Mouse (Mus musculus): ENCODE measurements around the gene Ust. TPM values are rescaled to one million over a fixed set of nuclear protein-coding genes. Genes with fewer than 3 reads are reported as not detected.
"Not testable (repeated sequence)": the region's sequence is repeated elsewhere in the genome, so short reads cannot be mapped to it uniquely, and the experiment has no call there.

Ust gene
- polyA plus RNA-seq (2015; fragmentation: Nextera tagmentation; extraction: Ambion mirVana): 7.9 and 8.5 TPM in 2 replicates

DNA sequence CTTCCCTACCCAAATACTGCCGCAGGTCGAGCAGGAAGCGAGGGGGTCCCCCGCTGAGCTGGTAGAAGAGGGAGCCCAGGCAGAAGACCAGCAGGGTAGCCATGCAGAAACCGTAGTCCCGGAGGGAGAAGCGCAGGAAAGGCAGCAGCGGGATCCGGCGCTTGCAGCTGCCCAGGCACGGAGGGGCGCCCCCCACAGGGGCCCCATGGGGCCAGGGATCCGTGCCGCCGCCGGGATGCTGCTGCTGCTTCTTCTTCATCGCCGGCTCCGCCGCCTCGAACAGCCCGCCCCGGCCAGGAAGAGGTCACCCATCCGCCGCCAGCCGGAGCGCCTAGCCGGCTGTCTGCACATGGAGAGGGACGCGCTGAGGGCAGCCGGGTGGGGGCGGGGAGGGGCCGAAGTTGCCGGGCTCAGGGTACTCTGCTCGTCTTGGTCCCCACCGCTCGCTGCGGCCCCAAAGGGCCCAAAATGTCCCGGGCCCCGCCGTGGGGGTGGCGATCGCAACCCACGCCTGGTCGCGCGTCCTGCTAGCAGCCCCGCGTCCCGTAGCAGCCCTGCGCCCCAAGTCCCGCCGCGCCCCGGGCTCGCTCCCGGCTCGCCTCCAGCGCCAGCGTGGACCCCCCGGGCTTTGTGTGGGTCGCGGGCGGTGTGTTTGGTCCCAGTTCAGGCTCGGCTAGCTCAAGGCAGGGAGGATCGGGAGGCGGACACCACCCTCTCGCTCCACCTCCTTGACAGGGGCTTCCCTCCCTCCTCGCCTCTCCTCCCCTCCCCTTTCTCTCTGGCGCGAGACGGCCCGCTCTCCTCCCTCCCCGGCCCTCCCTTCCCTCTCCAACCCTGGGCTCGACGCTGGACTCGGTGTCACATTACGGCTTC is at the start of gene Ust:
TSS of gene Ust (minus strand) at position 685 of the 873 bp plus-strand sequence.
- Histone ChIP-seq H3K4me3 (peak within 1 kb of the TSS; percentile 79), H3K27ac (peak within 1 kb of the TSS; percentile 78), H3K27me3 (peaks cover 7% of the 10 kb centered on the region; the same call in 1 of the 2 replicates), H3K4me2 (peak within 1 kb of the TSS; percentile 93), H3K9me3 (no peaks in the 10 kb centered on the region), H3K36me3 (no peaks in the 10 kb centered on the region), H3K9ac (peak within 1 kb of the TSS; percentile 83), H3K4me1 (peaks cover 30% of the 10 kb centered on the region)
- peak; percentile 93 for ATAC-seq (ENCODE audit: insufficient number of reproducible peaks, insufficient read depth, low FRiP score, low TSS enrichment, low read depth)
- under 1% methylated on average over 73 of the region's 78 CpGs for WGBS

DNA sequence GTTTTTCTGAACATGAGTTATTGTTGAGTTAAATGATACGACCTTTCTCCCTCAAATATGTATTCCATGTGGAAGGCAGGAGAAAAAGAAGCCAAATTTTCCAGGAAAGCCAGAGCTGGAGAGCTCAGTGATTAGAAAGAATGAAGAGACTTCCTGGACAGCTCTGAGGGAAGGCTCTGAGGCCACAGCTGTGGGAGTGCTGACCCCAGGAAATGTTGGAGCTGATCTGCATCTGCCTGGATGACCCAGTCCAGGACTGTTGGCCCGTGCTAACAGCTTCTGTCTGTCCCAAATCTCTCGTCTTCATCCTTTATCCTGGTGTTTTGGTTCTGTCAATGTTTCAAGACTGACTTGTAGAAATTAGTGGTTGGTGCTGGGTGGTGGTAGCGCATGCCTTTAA is 42.7 kb upstream of the Ust start:
- Histone ChIP-seq H3K4me2 (no peak overlapping the region), H3K4me3 (no peak overlapping the region), H3K27ac (no peak overlapping the region), H3K36me3 (no peaks in the 10 kb centered on the region), H3K4me1 (0 out of 2 replicates have a peak, but pooled peaks cover 3% of the 10 kb centered on the region), H3K9ac (no peak overlapping the region), H3K27me3 (no peaks in the 10 kb centered on the region), H3K9me3 (0 out of 2 replicates have a peak, but pooled peaks cover 3% of the 10 kb centered on the region)
- no peak for ATAC-seq (ENCODE audit: insufficient number of reproducible peaks, insufficient read depth, low FRiP score, low TSS enrichment, low read depth)
- 79% methylated on average over 4 of the region's 4 CpGs for WGBS

DNA sequence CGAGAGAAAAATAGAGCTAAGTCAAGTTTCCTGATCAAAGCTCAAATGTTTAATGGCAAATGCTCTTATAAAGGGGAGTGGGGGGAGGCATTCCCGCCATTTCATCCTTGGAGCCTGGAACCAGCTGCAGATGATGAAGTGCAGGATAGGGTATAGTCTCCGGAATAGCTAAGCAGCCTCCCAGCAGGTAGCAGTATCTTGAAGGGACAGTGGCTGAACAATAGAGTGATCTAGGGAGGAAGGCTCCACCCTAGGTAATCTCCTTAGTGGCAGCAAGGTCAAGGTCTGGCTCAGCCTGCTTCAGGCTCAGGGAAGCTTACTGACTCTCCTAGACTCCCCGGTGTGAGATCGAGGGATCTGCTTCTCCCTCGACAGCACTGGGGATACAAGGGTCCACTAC is 40.9 kb upstream of the Ust start:
- not testable (repeated sequence) for H3K27me3 ChIP-seq; H3K4me2 ChIP-seq; H3K4me3 ChIP-seq; H3K4me1 ChIP-seq; H3K27ac ChIP-seq; H3K36me3 ChIP-seq; ATAC-seq (ENCODE audit: insufficient number of reproducible peaks, insufficient read depth, low FRiP score, low TSS enrichment, low read depth); H3K9ac ChIP-seq; H3K9me3 ChIP-seq
- 64% methylated on average over 6 of the region's 6 CpGs for WGBS

DNA sequence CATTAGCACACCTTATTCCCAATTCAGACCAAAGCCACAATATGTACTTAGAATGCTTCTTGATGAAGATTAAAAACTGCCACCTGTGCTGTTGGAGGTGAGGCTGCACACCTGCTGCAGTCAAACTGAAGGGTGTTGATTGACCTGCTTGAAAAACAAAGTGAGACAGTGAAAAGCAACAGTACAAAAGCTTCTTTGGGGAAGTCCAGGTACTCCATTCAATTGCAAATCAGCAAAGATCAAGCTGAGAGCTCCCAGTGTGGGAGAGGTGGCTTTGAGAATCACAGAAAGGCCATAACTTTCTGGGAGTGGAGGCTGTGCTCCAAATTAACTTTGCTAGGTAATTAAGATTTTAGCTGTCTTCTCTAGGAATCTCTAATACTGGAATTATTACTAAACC is 33.6 kb upstream of the Ust start:
- peaks cover 14% of the 10 kb centered on the region; the same call in 1 of the 2 replicates for H3K9me3 ChIP-seq
- H3K4me2 ChIP-seq; H3K4me3 ChIP-seq; H3K27ac ChIP-seq; H3K36me3 ChIP-seq; H3K4me1 ChIP-seq; ATAC-seq (ENCODE audit: insufficient number of reproducible peaks, insufficient read depth, low FRiP score, low TSS enrichment, low read depth); H3K27me3 ChIP-seq; H3K9ac ChIP-seq: not testable (repeated sequence)

DNA sequence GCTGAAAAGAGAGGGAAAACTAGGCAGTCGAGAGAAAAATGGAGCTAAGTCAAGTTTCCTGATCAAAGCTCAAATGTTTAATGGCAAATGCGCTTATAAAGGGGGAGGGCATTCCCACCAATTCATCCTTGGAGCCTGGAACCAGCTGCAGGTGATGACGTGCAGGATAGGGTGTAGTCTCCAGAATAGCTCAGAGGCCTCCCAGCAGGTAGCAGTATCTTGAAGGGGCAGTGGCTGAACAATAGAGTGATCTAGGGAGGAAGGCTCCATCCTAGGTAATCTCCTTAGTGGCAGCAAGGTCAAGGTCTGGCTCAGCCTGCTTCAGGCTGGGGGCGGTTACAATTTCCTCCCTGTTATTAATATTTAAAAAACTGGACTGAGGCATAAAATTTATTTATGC is 33.0 kb upstream of the Ust start:
- not testable (repeated sequence) for H3K4me3 ChIP-seq
- WGBS: 90% methylated on average over 4 of the region's 4 CpGs

DNA sequence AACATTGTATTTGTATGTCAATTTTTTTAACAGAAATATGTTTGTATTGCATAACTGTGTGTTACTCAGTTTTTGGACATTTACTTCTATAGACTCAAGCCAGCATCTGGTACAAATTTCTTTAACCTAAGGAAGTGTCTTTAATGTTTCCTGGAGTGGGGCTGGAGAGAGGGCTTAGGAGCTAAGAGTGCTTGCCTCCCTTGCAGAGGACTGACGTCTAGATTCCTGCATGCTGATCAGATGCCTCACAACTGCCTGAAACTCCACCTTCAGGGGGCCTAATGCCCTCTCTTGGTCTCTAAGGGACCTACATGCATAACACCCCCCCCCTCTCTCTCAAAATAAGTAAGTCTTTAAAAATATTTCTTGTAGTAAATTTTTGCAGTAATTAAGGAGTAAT is 22.9 kb upstream of the Ust start:
- H3K4me1 ChIP-seq: 0 out of 2 replicates have a peak, but pooled peaks cover 3% of the 10 kb centered on the region
- no peaks in the 10 kb centered on the region for H3K27me3 ChIP-seq
- no peak overlapping the region for H3K9ac ChIP-seq
- no peak for ATAC-seq (ENCODE audit: insufficient number of reproducible peaks, insufficient read depth, low FRiP score, low TSS enrichment, low read depth)
- H3K36me3 ChIP-seq: no peaks in the 10 kb centered on the region
- H3K9me3 ChIP-seq: no peaks in the 10 kb centered on the region
- H3K4me3 ChIP-seq: no peak overlapping the region
- WGBS: 0% methylated on average over 1 of the region's 1 CpGs
- no peak overlapping the region for H3K27ac ChIP-seq
- no peak overlapping the region for H3K4me2 ChIP-seq

More for the DNA sequence above, 33.0 kb upstream of the Ust start:
- H3K27ac ChIP-seq; H3K27me3 ChIP-seq; ATAC-seq (ENCODE audit: insufficient number of reproducible peaks, insufficient read depth, low FRiP score, low TSS enrichment, low read depth); H3K4me1 ChIP-seq; H3K4me2 ChIP-seq; H3K9ac ChIP-seq; H3K36me3 ChIP-seq: not testable (repeated sequence)
- H3K9me3 ChIP-seq: peaks cover 14% of the 10 kb centered on the region; the same call in 1 of the 2 replicates

DNA sequence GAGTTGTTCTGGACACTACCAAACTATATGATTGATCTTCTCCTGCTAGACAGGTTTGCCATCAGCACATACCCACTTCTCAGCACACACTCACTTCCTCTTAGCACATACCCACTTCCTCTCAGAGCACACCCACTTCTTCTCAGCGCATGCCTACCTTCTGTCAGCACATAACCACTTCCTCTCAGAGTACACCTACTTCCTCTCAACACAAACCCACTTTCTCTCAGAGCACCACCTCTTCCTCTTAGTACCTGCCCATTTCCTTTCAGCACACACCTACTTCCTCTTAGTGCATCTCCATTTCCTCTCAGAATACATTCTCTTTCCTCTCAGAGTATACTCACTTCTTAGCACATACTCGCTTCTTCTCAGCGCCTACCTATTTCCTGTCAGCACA is 16.8 kb upstream of the Ust start:
- ATAC-seq (ENCODE audit: insufficient number of reproducible peaks, insufficient read depth, low FRiP score, low TSS enrichment, low read depth): no peak
- H3K27me3 ChIP-seq: no peaks in the 10 kb centered on the region
- 87% methylated on average over 3 of the region's 3 CpGs for WGBS
- no peak overlapping the region for H3K4me3 ChIP-seq
- no peak overlapping the region for H3K4me2 ChIP-seq
- no peak overlapping the region for H3K27ac ChIP-seq
- no peaks in the 10 kb centered on the region for H3K36me3 ChIP-seq
- no peaks in the 10 kb centered on the region for H3K9me3 ChIP-seq
- no peaks in the 10 kb centered on the region for H3K4me1 ChIP-seq
- no peak overlapping the region for H3K9ac ChIP-seq

DNA sequence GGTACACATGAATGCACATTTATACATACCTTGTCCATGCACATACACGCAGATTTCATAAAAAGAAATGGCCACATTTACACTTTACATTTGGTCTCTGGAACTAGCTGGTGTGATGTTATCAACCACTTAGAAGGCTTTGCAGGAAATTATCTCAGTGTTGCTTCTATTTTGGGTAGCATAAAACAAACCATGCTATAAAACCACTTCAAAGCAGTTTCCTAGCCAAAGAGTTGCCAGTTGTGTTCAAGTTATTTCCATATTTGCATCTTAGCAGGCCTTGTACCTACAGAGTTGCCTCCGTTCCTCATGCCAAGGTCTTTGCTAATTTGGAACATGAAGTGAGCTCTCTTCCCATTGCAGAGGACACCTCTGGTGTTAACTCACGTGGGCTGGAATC is 13.0 kb upstream of the Ust start:
- 79% methylated on average over 3 of the region's 3 CpGs for whole genome bisulfite sequencing

DNA sequence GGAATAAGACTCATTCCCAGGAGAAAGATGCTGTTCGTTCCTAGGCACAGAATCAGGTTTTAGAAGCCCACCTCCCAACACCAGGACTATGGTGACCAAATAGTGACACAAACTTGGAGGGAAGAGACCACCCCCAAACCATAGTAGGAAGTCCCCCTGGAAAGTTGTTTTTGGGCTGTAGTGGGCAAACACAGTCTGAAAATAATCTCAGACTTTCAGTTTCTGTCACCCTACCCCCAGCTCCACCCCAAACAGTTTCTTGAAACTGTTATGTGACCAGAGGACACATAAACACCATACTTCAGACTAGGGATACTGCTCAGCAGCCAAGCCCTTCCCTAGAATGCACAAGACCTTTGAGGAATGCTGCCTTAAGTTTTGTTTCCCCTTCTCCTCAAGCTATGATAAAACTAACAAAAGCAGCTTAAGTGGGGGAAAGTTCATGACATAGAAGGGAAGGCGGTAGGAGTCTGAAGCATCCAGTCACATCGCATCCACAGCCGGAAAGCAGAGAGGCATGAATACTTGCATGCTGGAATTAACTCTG is 12.0 kb upstream of the Ust start:
- Histone ChIP-seq H3K4me1 (no peaks in the 10 kb centered on the region), H3K27ac (no peak overlapping the region), H3K9ac (no peak overlapping the region), H3K4me3 (no peak overlapping the region), H3K36me3 (no peaks in the 10 kb centered on the region), H3K9me3 (no peaks in the 10 kb centered on the region), H3K4me2 (no peak overlapping the region), H3K27me3 (no peaks in the 10 kb centered on the region)
- no peak for ATAC-seq (ENCODE audit: insufficient number of reproducible peaks, insufficient read depth, low FRiP score, low TSS enrichment, low read depth)
- 81% methylated on average over 4 of the region's 4 CpGs for WGBS

More for the DNA sequence above, 13.0 kb upstream of the Ust start:
- Histone ChIP-seq H3K4me1 (no peaks in the 10 kb centered on the region), H3K9me3 (no peaks in the 10 kb centered on the region), H3K27me3 (no peaks in the 10 kb centered on the region), H3K27ac (no peak overlapping the region), H3K9ac (no peak overlapping the region), H3K4me3 (no peak overlapping the region), H3K36me3 (no peaks in the 10 kb centered on the region), H3K4me2 (no peak overlapping the region)
- ATAC-seq (ENCODE audit: insufficient number of reproducible peaks, insufficient read depth, low FRiP score, low TSS enrichment, low read depth): no peak

DNA sequence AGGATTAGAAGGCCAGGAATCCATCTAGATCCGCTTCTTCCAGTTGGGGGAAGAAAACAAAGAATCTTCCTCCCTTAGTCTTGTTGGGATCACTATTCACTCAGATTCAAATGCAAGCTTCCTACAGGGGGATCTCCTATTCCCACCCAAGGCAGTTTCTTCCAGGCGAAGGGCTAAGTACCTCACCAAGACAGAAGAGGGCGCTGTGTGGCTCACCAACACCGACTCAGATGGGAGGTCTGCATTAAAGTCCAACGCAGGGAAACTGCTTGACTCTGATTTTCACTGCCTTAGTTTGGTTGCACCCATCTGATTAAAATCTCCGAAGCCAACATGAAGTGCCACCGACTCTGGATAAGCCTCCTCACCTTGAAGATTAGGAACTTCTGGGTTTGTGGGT is 10.5 kb upstream of the Ust start:
- WGBS: 40% methylated on average over 7 of the region's 7 CpGs
- no peak overlapping the region for H3K4me3 ChIP-seq
- H3K4me1 ChIP-seq: no peaks in the 10 kb centered on the region
- H3K4me2 ChIP-seq: no peak overlapping the region
- no peaks in the 10 kb centered on the region for H3K9me3 ChIP-seq
- H3K36me3 ChIP-seq: no peaks in the 10 kb centered on the region
- no peaks in the 10 kb centered on the region for H3K27me3 ChIP-seq
- ATAC-seq (ENCODE audit: insufficient number of reproducible peaks, insufficient read depth, low FRiP score, low TSS enrichment, low read depth): no peak
- no peak overlapping the region for H3K27ac ChIP-seq
- no peak overlapping the region for H3K9ac ChIP-seq

DNA sequence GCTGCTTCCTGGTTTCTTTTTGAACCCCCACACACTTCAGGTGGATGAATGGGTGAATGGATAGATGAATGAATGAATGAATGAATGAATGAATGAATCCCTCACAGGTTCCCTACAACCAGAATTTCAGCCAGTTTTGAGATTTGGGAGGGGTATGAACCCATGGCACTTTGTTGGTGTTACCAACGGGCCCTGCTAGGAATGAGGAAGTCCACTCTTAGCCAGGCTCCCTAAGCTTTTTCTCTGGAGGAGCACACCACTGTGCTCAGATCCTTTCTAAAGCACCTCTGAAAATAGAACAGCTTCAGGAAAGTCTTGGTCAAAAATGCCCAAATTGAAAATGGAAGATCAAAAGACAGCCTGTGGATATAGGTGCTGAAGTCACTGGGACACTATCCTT is 6.7 kb upstream of the Ust start:
- no peak overlapping the region for H3K4me2 ChIP-seq

DNA sequence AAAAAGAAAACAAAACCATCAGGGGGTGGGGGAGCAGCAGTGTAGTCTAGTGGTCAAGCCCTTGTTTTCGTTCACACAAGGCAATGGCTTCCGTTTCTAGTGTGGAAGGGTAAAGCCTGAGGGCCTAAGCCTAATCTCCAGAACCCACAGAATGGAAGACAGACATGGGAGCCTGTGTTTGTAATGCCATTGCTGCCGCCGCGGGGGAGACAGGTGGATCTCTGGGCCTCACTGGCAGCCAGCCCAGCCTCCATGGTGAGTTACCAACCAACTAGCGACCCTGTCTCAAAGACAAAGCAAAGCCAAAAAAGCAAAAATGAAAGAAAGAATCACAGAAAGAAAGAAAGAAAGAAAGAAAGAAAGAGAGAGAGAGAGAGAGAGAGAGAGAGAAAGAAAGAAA is 2.9 kb upstream of the Ust start:
- no peaks in the 10 kb centered on the region for H3K36me3 ChIP-seq
- H3K27ac ChIP-seq: no peak overlapping the region
- H3K9me3 ChIP-seq: no peaks in the 10 kb centered on the region
- H3K9ac ChIP-seq: no peak overlapping the region
- peaks cover 7% of the 10 kb centered on the region; the same call in 1 of the 2 replicates for H3K27me3 ChIP-seq
- no peak overlapping the region for H3K4me2 ChIP-seq
- no peak overlapping the region for H3K4me3 ChIP-seq
- 47% methylated on average over 6 of the region's 6 CpGs for WGBS
- no peak for ATAC-seq (ENCODE audit: insufficient number of reproducible peaks, insufficient read depth, low FRiP score, low TSS enrichment, low read depth)
- H3K4me1 ChIP-seq: peaks cover 21% of the 10 kb centered on the region

More for the DNA sequence above, 6.7 kb upstream of the Ust start:
- Histone ChIP-seq H3K4me3 (no peak overlapping the region), H3K27me3 (peaks cover 4% of the 10 kb centered on the region; the same call in 1 of the 2 replicates), H3K9ac (no peak overlapping the region), H3K36me3 (no peaks in the 10 kb centered on the region), H3K4me1 (0 out of 2 replicates have a peak, but pooled peaks cover 3% of the 10 kb centered on the region), H3K9me3 (no peaks in the 10 kb centered on the region), H3K27ac (no peak overlapping the region)
- 86% methylated on average over 1 of the region's 1 CpGs for WGBS
- ATAC-seq (ENCODE audit: insufficient number of reproducible peaks, insufficient read depth, low FRiP score, low TSS enrichment, low read depth): no peak
